In the genomic region with DNA sequence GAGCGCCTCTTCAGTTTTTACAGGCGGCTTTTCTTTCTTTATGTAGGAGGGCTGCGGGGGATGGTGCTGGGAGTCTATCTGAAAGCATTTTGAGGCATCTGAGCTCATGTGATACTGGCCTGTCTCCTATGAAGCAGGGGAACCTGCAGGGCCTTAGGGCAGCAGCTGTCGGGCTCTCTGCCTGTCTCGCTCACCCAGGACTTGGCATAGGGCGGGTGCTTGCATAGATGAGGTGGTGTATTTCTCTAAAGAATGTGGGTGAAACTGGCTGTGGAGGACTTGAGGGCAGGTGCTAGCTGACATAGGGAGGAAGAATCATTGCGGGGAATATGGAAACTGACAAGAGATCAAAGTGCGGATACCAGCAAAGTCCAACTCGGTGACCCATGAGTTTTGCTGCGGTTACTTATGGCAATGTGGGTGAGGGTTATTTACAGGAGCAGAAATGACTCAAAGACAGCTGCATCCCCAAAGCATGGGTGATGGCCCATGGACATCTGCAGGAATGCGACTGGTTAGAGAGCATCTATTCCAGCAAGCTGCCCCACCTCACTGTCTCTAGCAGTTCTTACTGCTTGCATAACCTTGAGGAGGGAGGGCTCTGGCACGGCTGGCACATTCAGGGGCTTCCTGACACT, we compare ENCODE assay signal across 13 mouse cellular contexts. TPM values are rescaled to one million over a fixed set of nuclear protein-coding genes. Genes with fewer than 3 reads are reported as not detected.
DNase-seq lines count a peak whose midpoint lies in the region; ATAC-seq lines count a peak whose summit lies in the region.
"Had no signal": no experiment of that assay in that cellular context is flagged by ENCODE, and none has a peak within 500 bp of the region (broad histone marks: within the 10 kb centered on the region; RNA-seq: fewer than 3 reads in every experiment).

No protein-coding gene starts in this region.

- no peaks in the 10 kb centered on the region for H3K9me3 ChIP-seq in kidney, embryonic 14.5 days (ENCODE audit: control insufficient read depth, low read length)
- H3K9me3 ChIP-seq in hindbrain, embryonic 16.5 days (ENCODE audit: control insufficient read depth, low read length), result no peaks in the 10 kb centered on the region
- H3K9me3 ChIP-seq: heart, embryonic 15.5 days; limb, embryonic 12.5 days had no signal

- H3K4me3 ChIP-seq in kidney, embryonic 14.5 days (ENCODE audit: low read length), result no peak overlapping the region
- no peak overlapping the region for H3K4me3 ChIP-seq in hindbrain, embryonic 16.5 days (ENCODE audit: low read length)
- H3K4me3 ChIP-seq: heart, embryonic 15.5 days; limb, embryonic 12.5 days had no signal

- peak; percentile 25 for DNase-seq in kidney, adult 18-20 months
- peak; percentile 86 for DNase-seq in Muller cell, postnatal 12 days (ENCODE audit: inconsistent ontology term)
- peak; percentile 55 to 73 for DNase-seq in left cerebral cortex, postnatal 36 days (ENCODE audit: low spot score in 2 of 2)
- DNase-seq in liver, result no peak
- no peak for DNase-seq in cerebellum, adult 11 months
- no peak for DNase-seq in urinary bladder, adult 18-20 months (ENCODE audit: low spot score in 2 of 2)
- DNase-seq: adrenal gland, adult 2 months; cerebellum, adult 2 months; thymus, postnatal 4 days had no signal

- H3K27me3 ChIP-seq in kidney, embryonic 14.5 days (ENCODE audit: control insufficient read depth, insufficient read depth, low read length), result 0 out of 2 replicates have a peak, but pooled peaks cover 3% of the 10 kb centered on the region
- H3K27me3 ChIP-seq in hindbrain, embryonic 16.5 days (replicated peaks; ENCODE audit: control insufficient read depth, insufficient read depth, low read length), result no peaks in the 10 kb centered on the region

- no peak for ATAC-seq in kidney, embryonic 14.5 days (ENCODE audit: low FRiP score, low TSS enrichment)
- ATAC-seq in hindbrain, embryonic 16.5 days, result peak; percentile 51

- H3K4me2 ChIP-seq in kidney, embryonic 14.5 days (replicated peaks; ENCODE audit: low read depth, low read length), result no peak overlapping the region
- no peak overlapping the region for H3K4me2 ChIP-seq in hindbrain, embryonic 16.5 days (ENCODE audit: low read length)
- H3K4me2 ChIP-seq: heart, embryonic 15.5 days; limb, embryonic 12.5 days had no signal

- no peak overlapping the region for H3K9ac ChIP-seq in kidney, embryonic 14.5 days (ENCODE audit: low read depth, low read length)
- H3K9ac ChIP-seq in hindbrain, embryonic 16.5 days (ENCODE audit: low read depth, low read length), result no peak overlapping the region
- H3K9ac ChIP-seq: heart, embryonic 15.5 days; limb, embryonic 12.5 days had no signal

- no peaks in the 10 kb centered on the region for H3K4me1 ChIP-seq in kidney, embryonic 14.5 days (ENCODE audit: control insufficient read depth, insufficient read depth, low read length)
- H3K4me1 ChIP-seq in hindbrain, embryonic 16.5 days (ENCODE audit: control insufficient read depth, insufficient read depth, low read depth, low read length), result peaks cover 14% of the 10 kb centered on the region
- H3K4me1 ChIP-seq: heart, embryonic 15.5 days had no signal

- H3K36me3 ChIP-seq in kidney, embryonic 14.5 days (ENCODE audit: control insufficient read depth, insufficient read depth, low read length), result no peaks in the 10 kb centered on the region
- H3K36me3 ChIP-seq in hindbrain, embryonic 16.5 days (ENCODE audit: control insufficient read depth, insufficient read depth, low read length), result no peaks in the 10 kb centered on the region
- H3K36me3 ChIP-seq: heart, embryonic 15.5 days; limb, embryonic 12.5 days had no signal

- H3K27ac ChIP-seq in kidney, embryonic 14.5 days (ENCODE audit: low read depth, low read length), result no peak overlapping the region
- H3K27ac ChIP-seq in hindbrain, embryonic 16.5 days (ENCODE audit: low read depth, low read length), result no peak overlapping the region; the same call in 1 of the 2 replicates
- H3K27ac ChIP-seq: heart, embryonic 15.5 days; limb, embryonic 12.5 days had no signal

- 40% methylated on average over 12 of the region's 12 CpGs for WGBS in kidney, embryonic 14.5 days
- 52% methylated on average over 12 of the region's 12 CpGs for WGBS in hindbrain, embryonic 16.5 days

- intact Hi-C loops in left cerebral cortex, postnatal 36 days (cut with DNase I), result no loop called here

RNA-seq across cellular contexts. Expression of a gene that starts 8.4 kb away (rescaled TPM):
- not detected in 2 replicates for polyA plus RNA-seq in kidney, embryonic 14.5 days (2014; fragmentation: Nextera tagmentation; extraction: Ambion mirVana)
- 1.8 TPM in 2 replicates for polyA plus RNA-seq in hindbrain, embryonic 16.5 days (2015; fragmentation: Nextera tagmentation; extraction: Ambion mirVana)
- total RNA-seq in left cerebral cortex, postnatal 36 days (2021), result 10 to 100 TPM; 25.8 to 54.0 TPM
- polyA plus RNA-seq: heart, embryonic 15.5 days; limb, embryonic 12.5 days had no signal

Comparison
In these comparisons a context has a peak if more than half of its experiments do, and no peak if none do; other contexts are left out.
1. DNase-seq: peak in kidney, adult 18-20 months (single experiment), Muller cell, postnatal 12 days (single experiment) and left cerebral cortex, postnatal 36 days (2 of 2); none in liver (single experiment), cerebellum, adult 11 months (single experiment) and urinary bladder, adult 18-20 months (0 of 2).